Mouse (Mus musculus) thymus, adult 18-20 months (tissue): Measurements from ENCODE around the gene Mrtfb.
A peak's percentile ranks its signal among the peaks of the same experiment; 100 is the strongest.

Experiments used
- DNase-seq, 2 experiments: peaks; one replicate each; pipeline ENCODE4 v3.0.0; 2022; ENCODE audit warnings: mixed read lengths in 2 of 2

Mrtfb gene

DNA sequence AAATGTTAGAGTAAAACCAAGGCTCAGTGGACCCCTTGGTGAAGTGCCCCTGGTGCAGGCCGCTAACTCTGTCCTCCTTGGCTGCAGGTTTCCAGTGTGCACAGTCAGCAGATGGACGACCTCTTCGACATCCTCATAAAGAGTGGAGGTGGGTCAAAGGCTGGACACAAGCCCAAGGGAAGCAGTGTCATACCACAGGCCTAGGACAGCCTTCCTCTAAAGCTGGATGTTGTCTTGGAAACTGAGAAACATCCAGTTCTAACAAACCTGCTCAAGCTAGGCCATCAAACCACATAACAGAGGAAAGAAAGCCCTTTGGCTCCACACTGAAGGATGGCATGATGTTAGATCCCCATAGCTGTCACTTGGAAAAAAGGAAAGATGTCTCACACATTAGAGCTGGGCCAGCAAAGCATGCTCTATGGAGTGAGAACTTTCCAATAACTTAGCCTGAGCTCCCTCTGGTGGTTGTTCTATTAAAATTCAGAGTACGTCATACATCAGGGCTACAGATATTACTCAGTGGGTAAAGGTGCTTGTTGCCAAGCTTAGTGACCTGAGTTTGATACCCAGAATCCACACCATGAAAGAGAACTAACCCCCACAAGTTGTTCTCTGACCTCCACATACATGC is 153.4 kb downstream of the Mrtfb start:
- DNase-seq, result no peak

GRCm38 (mm10) chr16:13410760-13411159 is 154.5 kb downstream of the Mrtfb start:
- no peak for DNase-seq

DNA sequence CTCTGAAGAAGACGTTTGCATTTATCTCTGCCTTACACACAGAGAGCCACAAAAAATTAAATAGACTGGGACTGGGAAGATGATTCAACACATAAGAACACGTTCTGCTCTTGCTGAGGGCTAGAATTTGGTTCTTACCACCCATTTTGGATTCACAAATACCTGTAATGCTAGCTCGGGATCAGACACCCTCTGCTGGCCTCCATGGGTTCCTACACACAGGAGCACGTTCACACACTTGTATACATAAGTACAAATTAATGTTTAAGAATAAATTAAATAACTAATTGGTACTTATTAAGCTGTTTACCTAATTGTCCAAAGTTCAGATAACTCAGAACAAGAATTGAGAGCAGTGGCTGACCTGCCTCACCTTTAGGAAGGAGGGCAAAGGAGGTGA is 155.2 kb downstream of the Mrtfb start:
- DNase-seq, result no peak

GRCm38 (mm10) chr16:13414566-13414965 is 158.3 kb downstream of the Mrtfb start:
- no peak for DNase-seq

DNA sequence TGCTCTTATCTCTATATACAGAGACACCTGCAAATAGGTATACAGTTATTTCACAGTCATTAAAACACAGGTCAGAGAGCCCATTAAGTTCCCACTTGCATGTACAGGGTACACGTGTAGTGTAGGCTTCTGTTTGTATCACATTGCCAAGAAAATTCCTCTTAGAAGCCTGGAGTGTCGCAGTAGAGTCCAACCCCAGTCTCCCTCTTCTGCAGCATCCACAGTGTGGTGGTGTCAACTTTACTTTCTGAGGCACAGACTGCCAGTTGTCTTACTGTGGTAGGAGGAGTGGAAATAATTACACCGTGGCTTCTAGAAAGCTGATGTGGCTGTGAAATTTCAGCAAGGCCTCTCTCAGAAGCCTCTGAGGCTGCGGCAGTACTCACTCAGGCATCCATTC is 158.7 kb downstream of the Mrtfb start:
- DNase-seq, result no peak

DNA sequence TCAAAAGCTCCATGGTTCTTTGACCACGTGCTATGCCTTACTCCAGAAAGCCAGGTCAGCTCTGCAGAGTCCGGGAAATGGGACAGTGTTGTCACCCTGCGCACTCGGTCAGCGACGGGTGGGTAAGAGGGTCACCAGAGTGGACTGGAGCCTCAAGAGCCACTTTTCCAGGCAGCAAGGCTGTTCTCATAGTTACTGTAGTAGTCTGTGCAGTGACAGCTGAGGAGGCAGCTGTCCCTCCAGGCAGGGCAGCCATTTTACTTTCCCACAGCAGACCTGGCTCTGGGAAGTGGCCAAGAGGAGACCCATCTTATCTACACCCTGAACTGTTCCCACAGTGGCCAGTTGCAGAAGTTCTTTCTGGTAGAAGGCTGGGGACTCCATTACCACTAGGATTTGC is 159.2 kb downstream of the Mrtfb start:
- DNase-seq, result no peak

DNA sequence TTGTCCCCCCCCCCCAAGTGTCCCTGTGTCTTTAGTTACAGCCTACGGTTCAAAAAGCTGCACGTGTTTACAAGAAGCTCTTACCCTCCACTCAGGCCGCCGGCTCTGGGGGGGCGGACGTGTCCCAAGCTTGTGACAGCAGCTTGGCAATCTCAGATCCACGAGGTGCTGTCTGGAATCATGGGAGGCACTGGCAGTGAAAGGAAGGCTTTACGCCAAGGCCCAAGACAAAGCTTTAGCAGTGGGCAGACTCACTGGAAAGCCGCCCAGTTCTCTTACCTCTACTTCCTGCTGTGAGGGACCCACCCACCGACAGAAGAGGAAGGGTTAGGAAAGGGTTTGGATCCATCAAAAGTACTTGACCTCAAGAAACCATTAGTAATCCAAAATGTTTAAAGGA is 160.2 kb downstream of the Mrtfb start:
- DNase-seq, result no peak

DNA sequence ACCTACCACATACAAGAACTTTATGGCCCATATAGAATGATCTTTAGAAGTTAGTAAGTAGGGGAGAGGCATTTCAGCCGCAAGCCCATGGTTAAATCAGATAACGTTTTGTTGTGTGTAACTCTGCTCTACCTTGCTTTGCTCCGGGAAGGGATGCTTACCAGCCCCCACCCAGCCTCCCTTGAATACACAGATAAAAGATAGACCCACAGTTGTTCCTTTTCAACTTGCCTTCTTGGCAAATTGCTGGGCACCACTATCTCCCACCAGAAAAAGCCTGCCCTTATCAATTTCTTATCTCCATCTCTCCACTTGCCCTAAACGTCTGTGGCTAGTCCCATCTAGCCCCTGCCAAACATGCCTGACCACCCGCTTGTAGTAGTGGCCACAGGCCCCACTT is 161.6 kb downstream of the Mrtfb start:
- no peak for DNase-seq

DNA sequence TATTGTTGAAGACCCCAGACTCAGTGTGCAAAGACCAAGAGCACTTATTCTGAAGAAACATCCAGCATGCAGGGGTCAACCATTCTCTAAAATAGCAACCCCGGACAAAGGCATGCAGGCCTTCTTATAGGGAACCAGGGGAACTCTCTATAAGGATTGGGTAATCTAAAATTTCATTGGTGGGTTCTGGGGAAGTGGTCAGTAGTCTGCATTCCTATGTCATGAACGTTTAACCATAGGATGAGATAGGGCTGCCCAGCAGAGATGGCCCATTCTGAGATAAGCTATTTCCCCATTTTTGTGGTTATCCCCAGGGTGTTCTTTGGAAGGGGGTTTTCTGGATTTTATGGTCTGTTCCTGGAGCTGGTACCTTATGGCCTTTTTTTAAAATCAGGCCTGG is 163.5 kb downstream of the Mrtfb start:
- no peak for DNase-seq

DNA sequence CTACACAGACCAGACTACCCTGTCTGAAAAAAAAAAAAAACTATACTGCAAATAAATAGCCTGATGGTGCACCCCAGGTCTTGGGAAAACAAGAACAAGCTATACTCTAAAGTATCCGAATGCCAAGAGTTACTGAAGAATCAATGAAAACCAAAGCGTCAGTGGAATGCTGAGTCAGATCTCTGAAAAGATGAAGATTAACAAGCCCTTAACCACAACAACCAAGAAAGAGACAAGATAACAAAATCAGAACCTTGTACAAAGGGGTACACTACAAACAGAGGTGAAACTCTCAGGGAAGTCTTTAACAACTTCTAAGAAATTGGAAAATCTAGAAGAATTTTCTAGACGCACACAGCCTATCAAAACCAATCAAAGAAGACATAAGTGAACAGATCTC is 166.2 kb downstream of the Mrtfb start:
- DNase-seq, result no peak

DNA sequence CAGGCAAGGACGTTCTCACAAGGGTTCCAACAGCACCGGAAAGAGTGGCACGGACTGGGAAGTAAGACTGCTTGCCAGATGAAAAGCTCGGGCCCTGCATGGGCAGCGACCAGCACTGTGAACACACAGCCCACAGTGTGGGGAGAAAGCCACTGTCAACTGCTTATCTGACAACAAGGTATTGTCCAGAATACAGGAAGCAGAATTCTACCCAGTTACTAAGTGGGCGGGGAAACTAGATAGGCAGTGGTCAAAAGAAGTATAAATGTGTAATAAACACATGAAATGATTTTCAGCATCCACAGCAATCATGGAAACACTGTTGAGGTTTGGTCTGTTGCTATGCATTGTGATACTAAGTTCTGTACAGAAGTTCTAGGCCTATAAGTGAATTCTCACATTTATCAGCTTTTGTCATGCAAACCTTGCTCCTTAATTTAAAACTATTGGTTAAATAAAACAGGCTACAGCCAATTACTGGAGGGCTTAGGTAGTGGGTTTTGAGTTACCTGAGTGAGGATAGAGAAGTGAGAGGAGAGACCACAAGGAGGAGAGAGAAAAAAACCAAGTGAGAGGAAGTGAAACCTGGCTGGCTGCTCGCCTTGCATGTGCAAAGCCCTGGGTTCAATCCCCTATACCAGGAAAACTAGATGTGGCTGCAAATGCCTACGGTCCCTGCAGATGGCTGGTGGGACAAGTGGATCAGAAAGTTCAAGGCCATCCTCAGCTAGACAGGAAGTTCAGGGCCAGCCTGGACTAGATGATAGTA is 167.5 kb downstream of the Mrtfb start:
- DNase-seq, result no peak

- DNase-seq, result no peak
These were observed 169.5 kb downstream of the Mrtfb start for GRCm38 (mm10) chr16:13425804-13426203.

DNA sequence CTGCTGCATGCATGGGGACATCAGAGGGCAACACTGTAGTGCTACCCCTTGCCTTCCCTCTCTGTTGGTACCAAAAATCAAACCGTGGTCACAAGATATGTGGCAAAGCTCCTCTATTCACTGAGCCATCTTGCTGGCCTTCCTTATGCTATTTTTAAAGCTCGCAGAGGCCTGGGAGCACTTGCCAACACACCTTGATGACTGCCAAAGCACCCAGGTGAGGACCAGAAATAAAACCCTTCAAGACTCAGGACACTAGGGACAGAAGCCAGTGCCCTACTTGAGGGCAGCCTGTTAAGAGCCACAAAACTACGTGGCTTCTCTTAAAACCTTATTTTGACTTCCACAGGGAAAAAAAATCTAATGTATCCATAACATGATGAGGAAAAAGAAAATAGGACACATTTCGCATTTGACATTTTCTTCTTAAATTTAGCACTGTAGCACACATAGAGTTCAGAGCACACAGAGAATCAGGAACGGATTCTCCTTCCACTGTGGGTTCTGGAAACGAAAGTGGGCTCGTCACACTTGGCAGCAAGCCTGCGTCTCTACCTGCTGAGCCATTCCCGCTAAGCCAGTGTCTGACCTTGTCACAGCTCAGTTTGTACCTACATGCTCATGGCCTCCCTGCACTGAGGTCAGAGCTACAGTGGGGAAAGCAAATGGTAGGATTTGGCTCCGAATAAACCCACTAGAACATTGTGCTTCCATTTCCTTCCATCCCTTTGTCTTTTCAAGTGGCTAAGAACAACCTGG is 170.7 kb downstream of the Mrtfb start:
- DNase-seq, result no peak

DNA sequence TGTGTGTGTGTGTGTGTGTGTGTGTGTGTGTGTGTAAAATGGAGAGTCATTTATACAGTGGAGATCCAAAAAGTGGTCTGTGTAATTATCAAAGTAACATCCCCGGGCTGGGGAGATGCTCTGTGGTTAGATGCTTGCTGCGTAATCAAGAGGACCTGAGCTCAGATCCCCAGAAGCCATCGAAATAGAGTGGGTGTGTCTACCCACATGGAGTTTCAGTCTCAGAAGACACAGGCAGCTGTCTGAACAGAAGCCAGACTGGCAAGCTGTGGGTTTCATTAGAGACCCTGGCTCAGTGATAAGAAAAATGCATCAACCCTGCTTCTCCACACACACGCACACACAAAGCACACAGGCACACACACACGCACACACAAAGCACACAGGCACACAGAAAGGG is 171.8 kb downstream of the Mrtfb start:
- DNase-seq, result no peak

DNA sequence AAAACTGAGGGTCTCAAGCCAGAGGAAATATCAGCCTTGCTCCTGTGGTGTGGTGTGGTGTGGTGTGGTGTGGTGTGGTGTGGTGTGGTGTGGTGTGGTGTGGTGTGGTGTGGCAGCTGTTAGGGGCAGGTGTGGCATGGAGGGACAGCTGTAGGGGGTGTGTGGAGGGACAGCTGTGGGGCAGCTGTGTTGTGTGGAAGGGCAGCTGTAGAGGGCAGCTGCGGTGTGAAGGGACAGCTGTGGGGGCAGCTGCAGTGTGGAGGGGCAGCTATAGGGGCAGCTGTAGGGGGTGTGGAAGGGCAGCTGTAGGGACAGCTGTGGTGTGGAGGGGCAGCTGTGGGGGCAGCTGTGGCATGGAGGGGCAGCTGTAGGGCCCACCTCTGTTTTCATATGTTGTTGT is 172.5 kb downstream of the Mrtfb start:
- DNase-seq, result no peak

GRCm38 (mm10) chr16:13429921-13430606 is 173.8 kb downstream of the Mrtfb start:
- DNase-seq, result no peak

- no peak for DNase-seq
These were observed 174.7 kb downstream of the Mrtfb start for GRCm38 (mm10) chr16:13430940-13431339.

DNA sequence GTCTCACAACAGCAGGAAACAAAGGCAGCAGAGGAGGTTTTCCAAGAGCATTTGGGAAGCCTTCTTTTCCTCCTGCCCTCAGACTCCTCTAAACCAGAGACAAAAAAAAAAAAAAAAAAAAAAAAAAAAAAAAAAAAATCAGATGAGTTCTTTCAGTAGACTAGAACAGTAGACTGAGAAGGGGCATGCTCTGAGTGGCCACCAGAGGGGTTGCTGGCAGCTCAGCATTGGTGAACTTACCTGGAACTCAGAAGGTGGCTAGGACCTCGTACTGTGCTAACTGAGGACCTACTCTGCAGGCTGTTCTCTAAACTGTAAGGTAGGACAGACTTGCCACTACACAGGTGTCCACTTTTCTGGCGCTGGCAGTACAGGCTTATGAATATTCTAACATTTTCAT is 179.3 kb downstream of the Mrtfb start:
- DNase-seq, result no peak

DNA sequence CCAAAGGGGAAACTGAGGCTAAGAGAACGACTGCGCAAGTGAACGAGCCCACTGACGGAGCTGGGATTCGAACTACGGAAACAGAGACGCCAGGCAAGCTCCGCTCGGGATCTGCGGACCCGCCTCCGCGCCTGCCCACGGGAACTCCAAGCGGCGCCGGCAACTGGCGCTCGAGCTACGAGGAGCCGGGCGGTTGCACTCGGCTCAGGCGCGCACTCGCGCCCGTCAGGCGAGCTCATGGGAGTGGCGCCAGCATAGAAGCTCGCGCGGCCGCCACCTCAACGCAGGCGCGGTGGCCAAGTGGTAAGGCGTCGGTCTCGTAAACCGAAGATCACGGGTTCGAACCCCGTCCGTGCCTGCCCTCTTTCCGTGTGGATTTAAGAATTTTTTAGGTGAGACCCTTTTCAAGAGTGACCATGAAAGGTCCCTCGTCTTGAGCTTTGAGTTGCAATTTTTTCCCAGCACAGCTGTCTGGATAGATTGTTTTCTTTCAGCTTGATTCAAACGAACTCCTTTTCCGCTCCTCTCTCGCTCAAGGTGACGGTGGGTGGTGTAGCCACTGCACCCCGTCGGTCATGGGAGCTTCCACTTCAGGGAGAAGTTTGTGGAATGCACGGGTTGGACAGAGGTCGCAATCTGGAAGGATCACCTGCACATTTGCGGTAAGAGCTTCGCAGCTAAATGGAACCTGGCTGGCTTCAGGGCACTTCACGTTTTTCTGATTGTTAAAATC is 180.9 kb downstream of the Mrtfb start:
- DNase-seq, result peak; percentile 91 to 94

DNA sequence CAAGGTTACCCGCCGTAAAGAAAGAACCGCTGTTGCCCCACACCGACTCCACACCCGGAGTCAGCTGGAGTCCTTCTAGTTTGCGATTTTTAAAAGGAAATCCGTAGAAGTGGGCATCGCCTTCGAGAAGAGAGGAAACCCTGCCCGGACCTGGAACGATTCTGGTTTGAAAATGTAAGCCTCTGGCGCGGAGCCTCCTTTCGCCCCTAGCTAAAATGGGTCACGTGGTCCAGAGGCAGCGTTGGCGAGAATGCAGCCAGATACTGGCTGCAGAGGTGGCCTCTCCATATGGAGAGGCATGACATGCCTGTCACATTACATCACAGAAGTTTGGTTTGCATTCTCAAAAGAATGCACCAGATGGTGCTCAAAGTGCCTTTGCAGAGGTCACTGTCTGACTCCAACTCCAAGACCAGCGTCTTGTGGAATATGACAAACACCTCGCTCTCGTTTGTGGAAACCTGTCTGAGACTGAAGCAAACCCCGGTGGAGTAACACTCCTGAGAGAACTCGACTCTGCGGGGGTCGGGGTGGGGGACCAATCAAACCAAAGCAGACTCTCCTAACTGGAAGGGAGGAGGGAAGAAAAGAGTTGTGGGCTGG is 181.6 kb downstream of the Mrtfb start:
- peak; percentile 20 to 28 for DNase-seq

DNA sequence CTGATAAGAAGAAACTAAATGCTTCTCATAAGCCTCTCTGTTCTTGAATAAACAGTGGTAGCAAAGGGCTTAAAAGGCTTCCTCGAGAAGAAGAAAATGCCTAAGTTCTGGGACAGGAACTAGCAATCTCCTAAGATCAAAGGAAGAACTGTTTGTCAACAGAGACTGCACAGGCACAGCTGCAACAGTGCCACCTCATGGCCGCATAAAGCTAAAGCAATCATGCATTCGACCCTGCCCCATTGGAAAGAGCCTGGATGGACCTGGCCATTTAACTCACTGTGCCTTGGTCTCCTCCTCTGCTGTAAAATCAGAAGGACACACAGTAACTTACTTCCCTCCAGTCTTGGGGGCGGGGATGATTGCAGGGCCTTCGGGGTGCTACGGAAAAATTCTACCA is 184.2 kb downstream of the Mrtfb start:
- peak; percentile 26 to 47 for DNase-seq

- DNase-seq, result no peak
These were observed 187.5 kb downstream of the Mrtfb start for GRCm38 (mm10) chr16:13443764-13444163.
